Mouse (Mus musculus): ENCODE results near the gene Aox2. TPM values are rescaled to one million over a fixed set of nuclear protein-coding genes. Genes with fewer than 3 reads are reported as not detected.
A peak's percentile ranks its signal among the peaks of the same experiment; 100 is the strongest.
"Not testable (repeated sequence)": the region's sequence is repeated elsewhere in the genome, so short reads cannot be mapped to it uniquely, and the experiment has no call there.

Aox2 gene
- polyA plus RNA-seq, 1 experiment from 2014 or later = 0.04 TPM

- ATAC-seq (ENCODE audit: low FRiP score, low TSS enrichment) = no peak
- no peak overlapping the region for H3K27ac ChIP-seq (replicated peaks)
- DNase-seq (ENCODE audit: low spot score) = no peak
- H3K9ac ChIP-seq (ENCODE audit: low read length) = no peak overlapping the region
- H3K4me3 ChIP-seq (ENCODE audit: low read depth, low read length) = no peak overlapping the region
- 66% methylated on average over 2 of the region's 2 CpGs for WGBS
- no peaks in the 10 kb centered on the region for H3K27me3 ChIP-seq (ENCODE audit: control insufficient read depth, insufficient read depth, low read length)
- H3K4me1 ChIP-seq (replicated peaks; ENCODE audit: control insufficient read depth, insufficient read depth) = no peaks in the 10 kb centered on the region
- no peaks in the 10 kb centered on the region for H3K36me3 ChIP-seq (ENCODE audit: control insufficient read depth, insufficient read depth, low read length)
- no peak for TF ChIP-seq CTCF (IDR thresholded peaks at IDR 0.05; ENCODE audit: low read depth)
- no peak for TF ChIP-seq EP300 (optimal IDR thresholded peaks at IDR 0.05)
- no peak overlapping the region for H3K4me2 ChIP-seq (replicated peaks; ENCODE audit: low read depth)
- no peaks in the 10 kb centered on the region for H3K9me3 ChIP-seq (ENCODE audit: control insufficient read depth, low read length)
Observed at GRCm38 (mm10) chr1:58369716-58370115, 91.6 kb downstream of the Aox2 start.

- not testable (repeated sequence) for H3K27ac ChIP-seq (replicated peaks); H3K4me1 ChIP-seq (replicated peaks; ENCODE audit: control insufficient read depth, insufficient read depth); H3K9me3 ChIP-seq (ENCODE audit: control insufficient read depth, low read length); H3K4me2 ChIP-seq (replicated peaks; ENCODE audit: low read depth); H3K36me3 ChIP-seq (ENCODE audit: control insufficient read depth, insufficient read depth, low read length); H3K27me3 ChIP-seq (ENCODE audit: control insufficient read depth, insufficient read depth, low read length); H3K9ac ChIP-seq (ENCODE audit: low read length); ATAC-seq (ENCODE audit: low FRiP score, low TSS enrichment); DNase-seq (ENCODE audit: low spot score); H3K4me3 ChIP-seq (ENCODE audit: low read depth, low read length)
- WGBS = 68% methylated on average over 2 of the region's 2 CpGs
Observed at GRCm38 (mm10) chr1:58374266-58374665, 96.1 kb downstream of the Aox2 start.

DNA sequence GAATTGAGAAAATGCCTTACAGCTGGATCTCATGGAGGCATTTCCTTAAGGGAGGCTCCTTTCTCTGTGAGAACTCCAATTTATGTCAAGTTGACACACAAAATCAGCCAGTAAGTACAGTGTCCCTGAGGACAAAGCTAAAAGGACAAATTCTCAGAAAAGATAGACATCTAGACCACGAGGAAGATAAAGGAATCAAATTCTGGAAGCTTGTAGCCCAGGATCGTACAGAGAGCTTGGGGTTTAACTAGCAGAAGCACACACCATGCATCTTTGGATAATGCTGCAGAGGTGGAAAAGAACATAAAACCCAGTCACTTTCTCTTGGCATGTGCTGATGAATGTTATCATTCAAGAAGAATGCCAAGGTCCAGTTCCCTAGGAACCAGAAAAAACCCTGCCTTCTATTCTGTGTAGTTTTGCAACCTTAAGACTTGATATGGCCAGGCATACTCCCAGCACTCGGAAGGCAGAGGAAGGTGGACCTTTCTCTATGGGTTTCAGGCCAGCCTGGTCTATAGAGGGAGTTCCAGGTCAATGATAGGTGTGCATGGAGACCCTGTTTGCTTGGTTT is 97.5 kb downstream of the Aox2 start:
- Histone ChIP-seq H3K36me3 (ENCODE audit: control insufficient read depth, insufficient read depth, low read length) (no peaks in the 10 kb centered on the region), H3K9me3 (ENCODE audit: control insufficient read depth, low read length) (no peaks in the 10 kb centered on the region), H3K27ac (replicated peaks) (no peak overlapping the region), H3K4me1 (replicated peaks; ENCODE audit: control insufficient read depth, insufficient read depth) (no peaks in the 10 kb centered on the region), H3K4me3 (ENCODE audit: low read depth, low read length) (no peak overlapping the region), H3K9ac (ENCODE audit: low read length) (no peak overlapping the region), H3K4me2 (replicated peaks; ENCODE audit: low read depth) (no peak overlapping the region), H3K27me3 (ENCODE audit: control insufficient read depth, insufficient read depth, low read length) (no peaks in the 10 kb centered on the region)
- ATAC-seq (ENCODE audit: low FRiP score, low TSS enrichment) (no peak), DNase-seq (ENCODE audit: low spot score) (no peak)
- TF ChIP-seq EP300 (optimal IDR thresholded peaks at IDR 0.05) (no peak), CTCF (IDR thresholded peaks at IDR 0.05; ENCODE audit: low read depth) (no peak)
- 73% methylated on average over 3 of the region's 3 CpGs for WGBS

DNA sequence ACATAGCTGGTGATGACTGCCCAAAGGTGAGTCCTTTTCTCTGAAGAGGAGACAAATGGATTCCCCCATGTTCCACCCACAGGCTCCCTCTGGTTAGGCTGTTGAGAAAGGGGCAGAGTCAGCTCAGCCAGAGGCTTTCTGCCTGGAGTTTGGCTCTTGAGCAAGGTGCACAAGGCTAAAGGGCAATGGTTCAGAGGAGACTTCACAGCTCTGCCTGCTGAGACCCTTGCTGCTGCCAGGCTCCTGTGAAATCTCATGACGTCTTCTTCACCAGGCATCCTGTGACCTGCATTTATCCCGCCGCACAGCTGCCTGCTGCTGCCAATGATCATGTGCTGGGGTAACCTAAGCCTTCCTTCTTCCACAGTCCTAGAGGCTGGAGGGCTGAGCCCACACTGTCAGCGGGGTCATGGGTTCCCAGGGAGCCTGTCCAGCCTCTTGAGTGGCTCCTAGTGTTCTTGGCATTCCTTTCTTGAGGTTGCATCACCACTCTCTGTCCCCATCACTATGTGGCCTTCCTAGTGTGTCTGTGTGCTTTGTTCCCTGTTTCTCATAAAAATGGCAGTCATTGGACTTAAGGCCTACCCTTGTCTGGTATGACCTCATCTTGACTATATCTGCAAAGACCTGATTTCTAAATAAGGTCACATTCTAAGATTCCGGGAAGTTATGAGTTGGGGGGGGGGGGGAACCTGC is 104.6 kb downstream of the Aox2 start:
- WGBS = 74% methylated on average over 5 of the region's 5 CpGs
- Histone ChIP-seq H3K9ac (ENCODE audit: low read length) (no peak overlapping the region), H3K4me1 (replicated peaks; ENCODE audit: control insufficient read depth, insufficient read depth) (no peaks in the 10 kb centered on the region), H3K9me3 (ENCODE audit: control insufficient read depth, low read length) (no peaks in the 10 kb centered on the region), H3K36me3 (ENCODE audit: control insufficient read depth, insufficient read depth, low read length) (no peaks in the 10 kb centered on the region), H3K4me2 (replicated peaks; ENCODE audit: low read depth) (no peak overlapping the region), H3K27me3 (ENCODE audit: control insufficient read depth, insufficient read depth, low read length) (no peaks in the 10 kb centered on the region), H3K4me3 (ENCODE audit: low read depth, low read length) (no peak overlapping the region), H3K27ac (replicated peaks) (no peak overlapping the region)
- no peak for ATAC-seq (ENCODE audit: low FRiP score, low TSS enrichment)
- no peak for DNase-seq (ENCODE audit: low spot score)
- TF ChIP-seq CTCF (IDR thresholded peaks at IDR 0.05; ENCODE audit: low read depth) (no peak), EP300 (optimal IDR thresholded peaks at IDR 0.05) (no peak)

- H3K4me2 ChIP-seq (replicated peaks; ENCODE audit: low read depth) = peak overlapping the region; percentile 77
- H3K4me3 ChIP-seq (ENCODE audit: low read depth, low read length) = peak overlapping the region; percentile 90
- no peak for ATAC-seq (ENCODE audit: low FRiP score, low TSS enrichment)
- DNase-seq (ENCODE audit: low spot score) = no peak
- H3K36me3 ChIP-seq (ENCODE audit: control insufficient read depth, insufficient read depth, low read length) = peaks cover 7% of the 10 kb centered on the region
- H3K27me3 ChIP-seq (ENCODE audit: control insufficient read depth, insufficient read depth, low read length) = no peaks in the 10 kb centered on the region
- peak overlapping the region; percentile 99 for H3K9ac ChIP-seq (ENCODE audit: low read length)
- peak overlapping the region; percentile 99 for H3K27ac ChIP-seq (replicated peaks)
- H3K9me3 ChIP-seq (ENCODE audit: control insufficient read depth, low read length) = no peaks in the 10 kb centered on the region
- TF ChIP-seq EP300 (optimal IDR thresholded peaks at IDR 0.05) (no peak), CTCF (IDR thresholded peaks at IDR 0.05; ENCODE audit: low read depth) (no peak)
- H3K4me1 ChIP-seq (replicated peaks; ENCODE audit: control insufficient read depth, insufficient read depth) = no peaks in the 10 kb centered on the region; the same call in 1 of the 2 replicates
- WGBS = 40% methylated on average over 19 of the region's 19 CpGs
Observed at GRCm38 (mm10) chr1:58391421-58392267, 113.5 kb downstream of the Aox2 start.

All from stomach, postnatal 0 days (tissue).